Mouse (Mus musculus): Measurements from ENCODE around the gene Tesk2. TPM values are rescaled to one million over a fixed set of nuclear protein-coding genes. Genes with fewer than 3 reads are reported as not detected.
"Not testable (repeated sequence)": the region's sequence is repeated elsewhere in the genome, so short reads cannot be mapped to it uniquely, and the experiment has no call there.

Gene Tesk2
- total and polyA plus RNA-seq, 3 experiments: 1.3 to 6.6 (median 4.8) TPM

DNA sequence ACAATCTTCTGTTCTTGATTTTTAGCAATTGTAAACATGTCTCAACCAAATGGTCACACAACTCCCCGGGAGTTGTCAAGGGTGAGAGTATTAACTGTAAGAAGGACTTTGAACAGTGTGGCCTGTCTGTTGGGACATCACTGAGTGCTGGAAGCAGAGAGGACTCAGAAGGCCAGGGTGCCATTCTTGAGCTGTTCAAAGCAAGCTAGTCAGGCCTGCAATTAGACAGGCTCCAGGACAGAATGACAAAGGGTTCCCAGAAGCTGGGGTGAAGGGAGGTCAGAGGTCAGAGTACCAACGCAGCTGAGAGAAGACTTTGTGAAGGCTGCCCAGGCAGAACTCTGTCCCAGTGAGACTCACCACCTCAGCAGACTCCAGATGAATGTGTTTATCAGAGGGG, 118.3 kb downstream of the Tesk2 start:
- TF ChIP-seq POLR2AphosphoS5 (IDR thresholded peaks at IDR 0.05; ENCODE audit: insufficient replicate concordance, low read depth, low read length): no peak
- no peak for TF ChIP-seq GATA2 (IDR thresholded peaks at IDR 0.05; ENCODE audit: borderline replicate concordance, low read depth, low read length)
- no peak for TF ChIP-seq CTCF (IDR thresholded peaks at IDR 0.05; ENCODE audit: low read depth, low read length)
- TF ChIP-seq TAL1 (conservative IDR thresholded peaks at IDR 0.05; ENCODE audit: low read depth, low read length): no peak
- no peak for TF ChIP-seq GATA1 (IDR thresholded peaks at IDR 0.05; ENCODE audit: borderline replicate concordance, low read length)
- Histone ChIP-seq H3K27me3 (ENCODE audit: insufficient read depth, low read length) (peaks cover 3% of the 10 kb centered on the region; the same call in 1 of the 2 replicates), H3K4me3 (ENCODE audit: low read depth, low read length) (no peak overlapping the region), H3K9me3 (replicated peaks) (no peaks in the 10 kb centered on the region), H3K36me3 (replicated peaks) (no peaks in the 10 kb centered on the region), H3K4me1 (ENCODE audit: insufficient read depth, low read depth, low read length) (peaks cover 6% of the 10 kb centered on the region; the same call in 1 of the 2 replicates)
- no peak for DNase-seq (ENCODE audit: low spot score)
- no peak for ATAC-seq (ENCODE audit: extremely low read depth, insufficient number of reproducible peaks, low FRiP score, poor library complexity, severe bottlenecking)

DNA sequence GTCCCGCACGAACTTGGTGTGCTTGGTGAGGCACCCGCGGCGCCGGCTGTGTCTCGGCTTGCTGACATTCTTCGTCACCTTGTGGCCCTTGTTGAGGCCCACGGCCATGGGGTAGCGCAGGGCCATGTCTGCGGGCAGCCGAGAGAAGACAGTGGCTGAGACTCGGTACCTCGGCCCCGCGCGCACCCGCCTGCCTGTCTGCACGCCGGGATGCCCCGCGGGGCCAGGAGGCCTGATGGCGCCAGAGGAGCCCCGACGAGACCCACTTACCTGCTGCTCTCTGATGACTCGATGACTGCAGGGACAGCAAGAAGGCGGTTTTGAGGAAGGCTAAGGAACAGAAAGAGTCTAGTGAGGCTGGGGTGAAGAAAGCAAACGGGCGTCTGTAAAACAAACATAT, 119.3 kb downstream of the Tesk2 start:
- not testable (repeated sequence) for DNase-seq (ENCODE audit: low spot score); H3K4me3 ChIP-seq (ENCODE audit: low read depth, low read length); H3K27me3 ChIP-seq (ENCODE audit: insufficient read depth, low read length); H3K4me1 ChIP-seq (ENCODE audit: insufficient read depth, low read depth, low read length); ATAC-seq (ENCODE audit: extremely low read depth, insufficient number of reproducible peaks, low FRiP score, poor library complexity, severe bottlenecking); H3K36me3 ChIP-seq (replicated peaks); H3K9me3 ChIP-seq (replicated peaks)

DNA sequence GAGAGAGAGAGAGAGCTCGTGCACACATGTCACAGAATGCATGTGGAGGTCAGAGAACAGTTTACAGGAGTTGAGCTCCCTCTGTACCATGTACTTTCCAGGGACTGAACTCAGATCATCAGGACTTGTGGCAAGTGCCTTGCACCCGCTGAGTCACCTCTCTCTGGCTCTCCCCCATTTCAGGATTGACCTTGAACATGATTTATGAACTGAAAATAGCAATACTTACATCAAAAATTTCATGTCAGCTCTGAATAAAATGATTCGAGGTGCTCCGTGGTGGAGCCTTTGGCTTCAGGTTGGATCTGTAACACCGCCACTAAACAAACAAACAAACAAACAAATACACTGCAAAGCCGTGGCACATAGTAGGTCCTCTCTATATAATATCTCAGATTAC, 120.1 kb downstream of the Tesk2 start:
- peaks cover 6% of the 10 kb centered on the region; the same call in 1 of the 2 replicates for H3K4me1 ChIP-seq (ENCODE audit: insufficient read depth, low read depth, low read length)
- DNase-seq (ENCODE audit: low spot score): no peak
- no peak overlapping the region for H3K4me3 ChIP-seq (ENCODE audit: low read depth, low read length)
- peaks cover 13% of the 10 kb centered on the region for H3K27me3 ChIP-seq (ENCODE audit: insufficient read depth, low read length)
- no peaks in the 10 kb centered on the region for H3K36me3 ChIP-seq (replicated peaks)
- H3K9me3 ChIP-seq (replicated peaks): no peaks in the 10 kb centered on the region; the same call in 1 of the 2 replicates
- TF ChIP-seq TAL1 (conservative IDR thresholded peaks at IDR 0.05; ENCODE audit: low read depth, low read length): no peak
- no peak for TF ChIP-seq GATA1 (IDR thresholded peaks at IDR 0.05; ENCODE audit: borderline replicate concordance, low read length)
- no peak for TF ChIP-seq POLR2AphosphoS5 (IDR thresholded peaks at IDR 0.05; ENCODE audit: insufficient replicate concordance, low read depth, low read length)
- TF ChIP-seq GATA2 (IDR thresholded peaks at IDR 0.05; ENCODE audit: borderline replicate concordance, low read depth, low read length): no peak
- TF ChIP-seq CTCF (IDR thresholded peaks at IDR 0.05; ENCODE audit: low read depth, low read length): no peak
- ATAC-seq (ENCODE audit: extremely low read depth, insufficient number of reproducible peaks, low FRiP score, poor library complexity, severe bottlenecking): no peak

DNA sequence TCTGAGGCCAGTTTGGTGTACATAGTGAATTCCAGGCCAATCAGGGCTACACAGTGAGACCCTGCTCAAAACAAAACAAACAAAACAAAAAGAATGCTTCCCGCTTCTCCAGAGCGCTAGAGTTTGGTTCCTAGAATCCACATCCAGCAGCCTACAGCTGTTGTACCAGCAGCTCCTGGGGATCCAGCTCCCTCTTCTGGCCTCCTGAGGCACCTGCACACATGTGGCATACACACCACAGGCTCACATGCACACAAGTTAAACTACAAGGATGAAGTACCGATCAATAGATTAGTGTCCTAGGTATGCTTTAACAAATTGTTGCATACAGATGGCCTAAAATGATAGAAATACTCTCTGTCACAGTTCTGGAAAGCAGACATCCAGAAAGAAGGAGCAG, 123.6 kb downstream of the Tesk2 start:
- DNase-seq (ENCODE audit: low spot score) (no peak), ATAC-seq (ENCODE audit: extremely low read depth, insufficient number of reproducible peaks, low FRiP score, poor library complexity, severe bottlenecking) (no peak)
- Histone ChIP-seq H3K4me3 (ENCODE audit: low read depth, low read length) (no peak overlapping the region), H3K36me3 (replicated peaks) (no peaks in the 10 kb centered on the region), H3K27me3 (ENCODE audit: insufficient read depth, low read length) (peaks cover 12% of the 10 kb centered on the region), H3K9me3 (replicated peaks) (no peaks in the 10 kb centered on the region; the same call in 1 of the 2 replicates), H3K4me1 (ENCODE audit: insufficient read depth, low read depth, low read length) (0 out of 2 replicates have a peak, but pooled peaks cover 3% of the 10 kb centered on the region)
- no peak for TF ChIP-seq POLR2AphosphoS5 (IDR thresholded peaks at IDR 0.05; ENCODE audit: insufficient replicate concordance, low read depth, low read length)
- no peak for TF ChIP-seq CTCF (IDR thresholded peaks at IDR 0.05; ENCODE audit: low read depth, low read length)
- TF ChIP-seq TAL1 (conservative IDR thresholded peaks at IDR 0.05; ENCODE audit: low read depth, low read length): no peak
- no peak for TF ChIP-seq GATA1 (IDR thresholded peaks at IDR 0.05; ENCODE audit: borderline replicate concordance, low read length)

DNA sequence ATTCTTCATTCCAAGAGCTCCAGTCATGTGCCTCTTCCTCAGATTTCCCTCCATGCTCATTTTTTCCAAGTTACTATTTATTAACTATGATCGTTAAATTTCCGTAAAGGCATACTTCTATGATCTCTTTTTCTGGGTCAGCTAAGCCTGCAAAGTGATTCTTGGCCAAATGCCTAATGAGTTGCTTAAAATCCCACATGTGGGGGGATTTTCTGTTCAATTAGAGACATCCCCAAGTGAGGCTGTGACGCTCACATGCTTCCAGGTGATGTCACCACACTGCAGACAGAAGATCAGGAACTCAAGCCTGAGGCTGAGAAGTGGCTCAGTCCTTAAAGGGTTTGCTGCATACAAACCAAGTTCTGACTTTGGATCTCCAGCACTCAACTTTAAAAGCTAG, 129.2 kb downstream of the Tesk2 start:
- ATAC-seq (ENCODE audit: extremely low read depth, insufficient number of reproducible peaks, low FRiP score, poor library complexity, severe bottlenecking) (no peak), DNase-seq (ENCODE audit: low spot score) (no peak)
- no peaks in the 10 kb centered on the region for H3K36me3 ChIP-seq (replicated peaks)
- H3K9me3 ChIP-seq (replicated peaks): no peaks in the 10 kb centered on the region
- H3K27me3 ChIP-seq (ENCODE audit: insufficient read depth, low read length): peaks cover 20% of the 10 kb centered on the region
- no peak overlapping the region for H3K4me3 ChIP-seq (ENCODE audit: low read depth, low read length)
- TF ChIP-seq TAL1 (conservative IDR thresholded peaks at IDR 0.05; ENCODE audit: low read depth, low read length): no peak
- TF ChIP-seq GATA2 (IDR thresholded peaks at IDR 0.05; ENCODE audit: borderline replicate concordance, low read depth, low read length): no peak
- TF ChIP-seq GATA1 (IDR thresholded peaks at IDR 0.05; ENCODE audit: borderline replicate concordance, low read length): no peak
- no peak for TF ChIP-seq CTCF (IDR thresholded peaks at IDR 0.05; ENCODE audit: low read depth, low read length)
- no peak for TF ChIP-seq POLR2AphosphoS5 (IDR thresholded peaks at IDR 0.05; ENCODE audit: insufficient replicate concordance, low read depth, low read length)
- no peaks in the 10 kb centered on the region for H3K4me1 ChIP-seq (ENCODE audit: insufficient read depth, low read depth, low read length)

DNA sequence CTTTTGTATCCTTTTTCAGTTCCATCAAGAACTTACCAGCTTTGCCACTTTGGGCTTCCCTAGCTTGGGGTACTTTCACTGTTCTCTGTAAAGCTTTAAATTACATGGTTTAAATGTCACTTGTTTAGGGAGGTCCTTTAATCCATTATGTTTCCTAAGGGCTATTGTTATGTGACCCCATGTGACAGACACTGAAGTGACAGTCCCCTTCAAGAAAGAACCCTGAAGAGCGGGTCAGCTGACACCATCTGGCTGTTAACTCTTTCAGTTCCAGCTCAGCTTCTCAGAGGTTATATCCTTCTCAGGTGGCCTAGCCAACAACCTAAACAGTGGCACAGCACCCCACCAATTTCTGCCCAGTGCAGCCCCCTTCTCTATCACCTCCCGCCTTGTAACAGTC, 133.5 kb downstream of the Tesk2 start:
- TF ChIP-seq CTCF (IDR thresholded peaks at IDR 0.05; ENCODE audit: low read depth, low read length) (no peak), TAL1 (conservative IDR thresholded peaks at IDR 0.05; ENCODE audit: low read depth, low read length) (no peak), POLR2AphosphoS5 (IDR thresholded peaks at IDR 0.05; ENCODE audit: insufficient replicate concordance, low read depth, low read length) (no peak), GATA2 (IDR thresholded peaks at IDR 0.05; ENCODE audit: borderline replicate concordance, low read depth, low read length) (no peak), GATA1 (IDR thresholded peaks at IDR 0.05; ENCODE audit: borderline replicate concordance, low read length) (no peak)
- ATAC-seq (ENCODE audit: extremely low read depth, insufficient number of reproducible peaks, low FRiP score, poor library complexity, severe bottlenecking): no peak
- Histone ChIP-seq H3K27me3 (ENCODE audit: insufficient read depth, low read length) (peaks cover 26% of the 10 kb centered on the region), H3K36me3 (replicated peaks) (no peaks in the 10 kb centered on the region), H3K4me1 (ENCODE audit: insufficient read depth, low read depth, low read length) (no peaks in the 10 kb centered on the region), H3K9me3 (replicated peaks) (no peaks in the 10 kb centered on the region), H3K4me3 (ENCODE audit: low read depth, low read length) (no peak overlapping the region)
- no peak for DNase-seq (ENCODE audit: low spot score)

Other genes with a start within 250 kb of the Tesk2 start
- gene Ipp, start 213.4 kb upstream of the Tesk2 start, total RNA-seq (2014; fragmentation: Nextera tagmentation): 8.5 and 11.8 TPM in 2 replicates
- 11.8 and 14.0 TPM in 2 replicates for gene Ipp, start 213.4 kb upstream of the Tesk2 start, total RNA-seq (2017)
- gene Ipp, start 213.4 kb upstream of the Tesk2 start, polyA plus RNA-seq (2012): 2.0 and 2.1 TPM in 2 replicates
- 99.9 and 128 TPM in 2 replicates for gene Tmem69, start 165.0 kb upstream of the Tesk2 start, total RNA-seq (2014; fragmentation: Nextera tagmentation)
- gene Tmem69, start 165.0 kb upstream of the Tesk2 start, total RNA-seq (2017): 18.9 and 23.2 TPM in 2 replicates
- gene Tmem69, start 165.0 kb upstream of the Tesk2 start, polyA plus RNA-seq (2012): 2.1 and 5.6 TPM in 2 replicates
- 193 and 233 TPM in 2 replicates for gene Gpbp1l1, start 163.3 kb upstream of the Tesk2 start, total RNA-seq (2014; fragmentation: Nextera tagmentation)
- gene Gpbp1l1, start 163.3 kb upstream of the Tesk2 start, total RNA-seq (2017): 158 and 191 TPM in 2 replicates
- 10.4 and 12.7 TPM in 2 replicates for gene Gpbp1l1, start 163.3 kb upstream of the Tesk2 start, polyA plus RNA-seq (2012)
- 5.8 and 6.2 TPM in 2 replicates for gene Ccdc17, start 124.3 kb upstream of the Tesk2 start, total RNA-seq (2014; fragmentation: Nextera tagmentation)
- gene Ccdc17, start 124.3 kb upstream of the Tesk2 start, total RNA-seq (2017): 5.0 and 5.9 TPM in 2 replicates
- 0.37 and 0.83 TPM in 2 replicates for gene Ccdc17, start 124.3 kb upstream of the Tesk2 start, polyA plus RNA-seq (2012)
- 134 and 149 TPM in 2 replicates for gene Nasp, start 93.0 kb upstream of the Tesk2 start, total RNA-seq (2014; fragmentation: Nextera tagmentation)
- 315 and 326 TPM in 2 replicates for gene Nasp, start 93.0 kb upstream of the Tesk2 start, total RNA-seq (2017)
- gene Nasp, start 93.0 kb upstream of the Tesk2 start, polyA plus RNA-seq (2012): 11.9 and 25.8 TPM in 2 replicates
- gene Akr1a1, start 69.3 kb upstream of the Tesk2 start, total RNA-seq (2014; fragmentation: Nextera tagmentation): 361 and 367 TPM in 2 replicates
- gene Akr1a1, start 69.3 kb upstream of the Tesk2 start, total RNA-seq (2017): 830 and 919 TPM in 2 replicates
- gene Akr1a1, start 69.3 kb upstream of the Tesk2 start, polyA plus RNA-seq (2012): 138 and 154 TPM in 2 replicates
- 113 and 129 TPM in 2 replicates for gene Prdx1, start 35.4 kb upstream of the Tesk2 start, total RNA-seq (2014; fragmentation: Nextera tagmentation)
- 298 and 303 TPM in 2 replicates for gene Prdx1, start 35.4 kb upstream of the Tesk2 start, total RNA-seq (2017)
- gene Prdx1, start 35.4 kb upstream of the Tesk2 start, polyA plus RNA-seq (2012): 14.8 and 16.1 TPM in 2 replicates
- 48.9 and 53.1 TPM in 2 replicates for gene Mmachc, start 12.5 kb upstream of the Tesk2 start, total RNA-seq (2014; fragmentation: Nextera tagmentation)
- gene Mmachc, start 12.5 kb upstream of the Tesk2 start, total RNA-seq (2017): 13.9 and 19.6 TPM in 2 replicates
- 1.6 and 1.8 TPM in 2 replicates for gene Mmachc, start 12.5 kb upstream of the Tesk2 start, polyA plus RNA-seq (2012)
- gene Ccdc163, start 12.4 kb upstream of the Tesk2 start, total RNA-seq (2014; fragmentation: Nextera tagmentation): 25.6 and 44.0 TPM in 2 replicates
- 20.4 and 28.5 TPM in 2 replicates for gene Ccdc163, start 12.4 kb upstream of the Tesk2 start, total RNA-seq (2017)
- 2.6 and 4.0 TPM in 2 replicates for gene Ccdc163, start 12.4 kb upstream of the Tesk2 start, polyA plus RNA-seq (2012)
- gene Toe1, start 86.7 kb downstream of the Tesk2 start, total RNA-seq (2014; fragmentation: Nextera tagmentation): 12.5 and 15.3 TPM in 2 replicates
- gene Toe1, start 86.7 kb downstream of the Tesk2 start, total RNA-seq (2017): 37.3 and 46.1 TPM in 2 replicates
- 2.5 and 3.5 TPM in 2 replicates for gene Toe1, start 86.7 kb downstream of the Tesk2 start, polyA plus RNA-seq (2012)
- 15.9 and 23.3 TPM in 2 replicates for gene Mutyh, start 86.8 kb downstream of the Tesk2 start, total RNA-seq (2014; fragmentation: Nextera tagmentation)
- gene Mutyh, start 86.8 kb downstream of the Tesk2 start, total RNA-seq (2017): 5.1 and 6.1 TPM in 2 replicates
- gene Mutyh, start 86.8 kb downstream of the Tesk2 start, polyA plus RNA-seq (2012): 17.9 and 18.7 TPM in 2 replicates
- gene Hpdl, start 100.8 kb downstream of the Tesk2 start, total RNA-seq (2014; fragmentation: Nextera tagmentation): not detected in 2 replicates
- 0.06 TPM in 1 of 2 replicates, not detected in the other for gene Hpdl, start 100.8 kb downstream of the Tesk2 start, total RNA-seq (2017)
- not detected in 2 replicates for gene Hpdl, start 100.8 kb downstream of the Tesk2 start, polyA plus RNA-seq (2012)
- gene Zswim5, start 156.4 kb downstream of the Tesk2 start, total RNA-seq (2014; fragmentation: Nextera tagmentation): not detected in 2 replicates
- 0.06 and 0.11 TPM in 2 replicates for gene Zswim5, start 156.4 kb downstream of the Tesk2 start, total RNA-seq (2017)
- not detected in 2 replicates for gene Zswim5, start 156.4 kb downstream of the Tesk2 start, polyA plus RNA-seq (2012)

Measured in G1E (cell line).